Mouse (Mus musculus) lung, embryonic 14.5 days (tissue): ENCODE results near the gene BC005624. TPM values are rescaled to one million over a fixed set of nuclear protein-coding genes. Genes with fewer than 3 reads are reported as not detected.
A peak's percentile ranks its signal among the peaks of the same experiment; 100 is the strongest.

Experiments
- ATAC-seq: fragments of 200-750 bp; cut with Nextera tagmentation; 2 replicates; pipeline ENCODE4 v1.8.0; 2017; ENCODE audit warnings: mild to moderate bottlenecking, moderate TSS enrichment, moderate library complexity; ENCODE audit not compliant: insufficient read depth
- DNase-seq: peaks from one replicate; pipeline ENCODE4 v3.0.0-alpha.2; 2015
- H3K27ac ChIP-seq: fragments of 300-500 bp; sonication (generic); 2 replicates; pipeline ENCODE4 v1.5.1; 2014; ENCODE audit warnings: low read depth, mild to moderate bottlenecking, moderate library complexity
- H3K27me3 ChIP-seq: fragments of 300-500 bp; sonication (generic); 2 replicates; pipeline ENCODE4 v1.6.1; 2014; ENCODE audit warnings: low read length, control low read depth; ENCODE audit not compliant: insufficient read depth
- H3K36me3 ChIP-seq: fragments of 300-500 bp; sonication (generic); 2 replicates; pipeline ENCODE4 v1.6.1; 2014; ENCODE audit warnings: control low read depth; ENCODE audit not compliant: insufficient read depth
- H3K4me1 ChIP-seq: fragments of 300-500 bp; sonication (generic); 2 replicates; pipeline ENCODE4 v1.6.1; 2014; ENCODE audit warnings: antibody characterized with exemption, control low read depth; ENCODE audit not compliant: insufficient read depth
- H3K4me2 ChIP-seq: fragments of 300-500 bp; sonication (generic); 2 replicates; pipeline ENCODE4 v1.6.1; 2014; ENCODE audit warnings: mild to moderate bottlenecking
- H3K4me3 ChIP-seq: fragments of 300-500 bp; sonication (generic); 2 replicates; pipeline ENCODE4 v1.5.1; 2014; ENCODE audit warnings: low read depth, low read length
- H3K9ac ChIP-seq: fragments of 300-500 bp; sonication (generic); 2 replicates; pipeline ENCODE4 v1.6.1; 2014
- H3K9me3 ChIP-seq: fragments of 300-500 bp; sonication (generic); 2 replicates; pipeline ENCODE4 v1.6.1; 2016; ENCODE audit warnings: low read depth, low read length, control low read depth
- CTCF ChIP-seq: IDR thresholded peaks from 2 replicates; pipeline ENCODE4 v1.5.1; 2016; ENCODE audit warnings: antibody characterized with exemption, low read depth
- WGBS: fragments of 180-500 bp; shearing (Covaris S2); extraction: QIAGEN DNeasy Blood & Tissue Kit; methylation state at CpG from one replicate; pipeline ENCODE4 v1.1.7; 2014; 5-methylcytosine and 5-hydroxymethylcytosine counted together
- polyA plus RNA-seq: library from polyadenylated mRNA; unstranded; fragments of >200 nt; fragmentation: Nextera tagmentation; extraction: Ambion mirVana; gene quantifications from 2 replicates; pipeline ENCODE4 v1.2.1, GENCODE M21; 2014

The BC005624 gene
- 50.0 and 51.3 TPM in 2 replicates for polyA plus RNA-seq

DNA sequence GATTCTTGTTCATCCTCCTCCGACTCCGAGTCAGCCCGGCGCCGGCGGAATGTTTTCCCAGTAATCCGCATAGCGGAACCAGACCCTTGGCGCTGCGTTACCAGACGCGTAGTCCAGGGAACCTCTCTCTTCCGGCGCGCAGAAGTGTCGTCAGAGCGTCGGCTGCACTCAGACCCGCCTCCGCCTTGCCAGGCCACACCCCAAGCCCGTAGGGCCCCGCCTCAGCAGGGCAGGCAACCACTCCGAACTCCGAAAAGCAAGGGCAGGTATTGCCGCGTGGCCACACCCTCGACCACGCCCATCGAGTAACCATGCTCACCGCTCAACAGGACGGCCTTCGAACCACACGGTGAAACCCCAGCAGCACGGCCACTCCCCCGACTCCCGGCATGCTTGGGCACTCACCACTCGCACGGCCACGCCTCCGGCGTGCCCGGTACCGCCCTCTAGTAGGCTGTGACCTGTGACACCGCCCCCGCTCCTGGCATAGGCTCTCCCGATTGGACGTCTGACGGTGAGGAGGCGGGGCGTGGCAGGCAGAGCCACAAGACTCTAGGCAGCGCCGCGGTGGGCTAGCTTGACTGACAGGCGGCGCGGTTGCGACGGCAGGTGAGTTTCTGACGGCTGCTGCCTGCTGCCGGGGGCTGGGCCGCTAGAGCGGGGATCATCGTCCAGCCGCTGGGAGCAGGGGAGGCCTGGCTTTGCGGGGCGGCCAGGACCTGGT is at the start of gene BC005624, which contains the start of gene Usp20:
Gene BC005624 (minus strand): TSS at position 412 of the 724 bp plus-strand sequence.
Gene Usp20 (plus strand): TSS at position 490 of the 724 bp plus-strand sequence.
- H3K4me3 ChIP-seq = peak within 1 kb of the TSS; percentile 65
- H3K9ac ChIP-seq = peak within 1 kb of the TSS; percentile 61
- under 1% methylated on average over 66 of the region's 66 CpGs for WGBS
- H3K4me2 ChIP-seq = peak within 1 kb of the TSS; percentile 86
- 0 out of 2 replicates have a peak, but pooled peaks have one; percentile 31 for TF ChIP-seq CTCF
- peaks cover 21% of the 10 kb centered on the region for H3K36me3 ChIP-seq
- ATAC-seq = peak; percentile 98
- H3K4me1 ChIP-seq = peaks cover 7% of the 10 kb centered on the region
- H3K27ac ChIP-seq = no peak within 1 kb of the TSS
- no peaks in the 10 kb centered on the region for H3K27me3 ChIP-seq
- no peaks in the 10 kb centered on the region for H3K9me3 ChIP-seq
- peak; percentile 100 for DNase-seq

DNA sequence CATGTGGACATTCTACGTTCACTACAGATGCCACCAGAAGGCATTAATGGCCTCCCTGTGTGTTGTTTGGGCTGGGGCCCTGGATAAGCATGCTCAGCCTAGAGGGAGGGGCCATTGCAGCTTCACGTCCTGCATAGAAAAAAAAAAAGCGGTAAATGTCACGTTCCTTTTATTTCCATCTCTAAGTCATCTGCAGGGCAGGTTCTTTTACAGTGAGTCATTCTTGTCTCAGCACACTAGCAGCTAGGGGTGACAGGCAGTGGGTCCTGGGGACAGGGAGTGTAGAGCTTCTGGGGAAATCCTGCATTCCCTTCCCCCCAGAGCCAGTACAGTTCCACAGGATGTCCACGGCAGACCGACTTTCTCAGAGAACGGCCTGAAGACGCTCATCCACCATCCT is 44.6 kb upstream of the BC005624 start:
- TF ChIP-seq CTCF = no peak
- Histone ChIP-seq H3K9ac (no peak overlapping the region), H3K4me3 (no peak overlapping the region), H3K36me3 (peaks cover 29% of the 10 kb centered on the region), H3K4me2 (no peak overlapping the region), H3K9me3 (no peaks in the 10 kb centered on the region), H3K27me3 (no peaks in the 10 kb centered on the region), H3K4me1 (no peaks in the 10 kb centered on the region), H3K27ac (no peak overlapping the region)
- 59% methylated on average over 8 of the region's 8 CpGs for WGBS
- ATAC-seq (no peak), DNase-seq (no peak)

DNA sequence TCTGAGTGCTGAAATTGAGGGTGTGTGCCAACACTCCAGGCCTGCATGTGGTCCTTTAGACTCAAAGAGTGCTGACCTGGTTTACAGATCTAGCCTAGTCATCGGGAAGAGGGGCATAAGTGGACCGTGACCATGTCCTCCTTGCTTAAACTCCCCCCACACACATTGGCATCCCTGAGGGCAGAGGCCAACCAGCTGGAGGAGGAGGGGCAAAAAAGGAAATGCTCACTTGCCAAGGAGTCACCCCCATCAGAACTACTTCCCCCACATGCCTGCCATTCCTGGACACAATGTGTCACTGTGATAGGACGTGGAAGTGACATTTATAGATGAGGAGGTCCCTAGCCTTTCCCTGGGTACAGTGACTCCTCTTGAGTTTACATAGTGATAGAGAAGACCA is 43.5 kb upstream of the BC005624 start:
- TF ChIP-seq CTCF = no peak
- Histone ChIP-seq H3K9ac (no peak overlapping the region), H3K36me3 (peaks cover 18% of the 10 kb centered on the region), H3K4me2 (no peak overlapping the region), H3K4me3 (no peak overlapping the region), H3K27me3 (no peaks in the 10 kb centered on the region), H3K9me3 (no peaks in the 10 kb centered on the region), H3K4me1 (no peaks in the 10 kb centered on the region), H3K27ac (no peak overlapping the region)
- ATAC-seq = no peak; the same call in 1 of the 2 replicates
- DNase-seq = no peak
- 68% methylated on average over 3 of the region's 3 CpGs for WGBS

DNA sequence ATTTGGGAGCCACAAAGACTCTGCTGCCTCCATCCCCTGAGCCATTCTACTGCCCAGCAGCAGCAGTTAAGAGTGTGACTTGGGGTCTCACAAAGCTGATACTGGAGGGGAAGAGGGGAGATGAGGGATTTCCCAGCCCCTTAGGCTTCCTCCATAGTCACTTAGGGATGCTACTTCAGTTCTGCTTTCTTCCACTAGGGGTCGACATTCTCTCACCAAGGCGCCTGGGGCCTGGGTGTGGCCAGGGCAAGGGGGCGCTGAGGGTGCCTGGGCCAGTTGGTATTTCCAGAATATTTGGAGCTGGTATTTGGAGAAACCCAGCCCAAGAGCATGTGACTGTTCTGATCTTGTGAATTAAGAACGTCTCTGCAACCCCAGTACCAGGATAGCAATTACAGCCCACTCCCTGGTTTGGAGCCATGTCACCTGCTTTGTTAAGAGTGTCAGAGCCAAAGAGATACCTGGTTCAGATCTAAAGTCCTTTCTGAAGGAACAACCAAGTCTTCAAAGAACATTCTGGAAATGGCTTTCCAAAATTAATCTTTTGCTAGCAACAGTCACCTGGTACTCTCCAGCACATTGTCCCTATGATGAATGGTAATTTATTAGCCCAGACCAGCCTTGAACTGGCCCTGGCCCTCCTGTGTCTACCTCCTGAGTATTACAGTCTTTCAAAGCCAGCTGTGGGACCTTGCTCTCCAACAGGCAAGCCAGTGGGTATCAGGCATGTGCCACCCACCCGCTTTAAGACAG is 42.8 kb upstream of the BC005624 start:
- H3K27me3 ChIP-seq = no peaks in the 10 kb centered on the region
- no peak overlapping the region for H3K4me2 ChIP-seq
- H3K9ac ChIP-seq = no peak overlapping the region
- H3K36me3 ChIP-seq = peaks cover 12% of the 10 kb centered on the region; the same call in 1 of the 2 replicates
- peak; percentile 97 for TF ChIP-seq CTCF
- no peak overlapping the region for H3K4me3 ChIP-seq
- DNase-seq (peak; percentile 87), ATAC-seq (peak; percentile 28; the same call in 1 of the 2 replicates)
- WGBS = 25% methylated on average over 5 of the region's 5 CpGs
- H3K9me3 ChIP-seq = no peaks in the 10 kb centered on the region
- H3K27ac ChIP-seq = no peak overlapping the region
- H3K4me1 ChIP-seq = no peaks in the 10 kb centered on the region

DNA sequence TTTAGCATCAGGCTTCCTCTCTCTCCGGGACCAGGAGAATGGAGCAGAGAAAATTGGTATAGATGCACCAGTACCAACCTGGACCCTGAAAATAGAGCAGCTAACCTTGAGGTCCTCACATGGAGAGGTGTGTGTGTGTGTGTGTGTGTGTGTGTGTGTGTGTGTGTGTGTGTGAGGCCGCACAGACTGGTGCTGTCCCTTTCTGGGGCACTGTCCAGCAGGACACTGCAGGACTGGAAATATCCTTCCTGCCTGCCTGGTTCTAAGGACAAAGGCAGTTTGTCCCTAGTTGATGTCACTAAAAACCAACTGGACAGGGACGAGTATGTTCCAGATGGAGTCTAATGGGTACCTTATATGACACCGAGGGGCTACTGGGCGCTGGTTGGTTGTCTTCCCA is 41.9 kb upstream of the BC005624 start:
- TF ChIP-seq CTCF = no peak
- Histone ChIP-seq H3K27ac (no peak overlapping the region), H3K4me3 (no peak overlapping the region), H3K9me3 (no peaks in the 10 kb centered on the region), H3K4me2 (no peak overlapping the region), H3K4me1 (no peaks in the 10 kb centered on the region), H3K36me3 (peaks cover 12% of the 10 kb centered on the region; the same call in 1 of the 2 replicates), H3K9ac (no peak overlapping the region), H3K27me3 (no peaks in the 10 kb centered on the region)
- DNase-seq = no peak
- no peak for ATAC-seq
- WGBS = 75% methylated on average over 5 of the region's 5 CpGs

DNA sequence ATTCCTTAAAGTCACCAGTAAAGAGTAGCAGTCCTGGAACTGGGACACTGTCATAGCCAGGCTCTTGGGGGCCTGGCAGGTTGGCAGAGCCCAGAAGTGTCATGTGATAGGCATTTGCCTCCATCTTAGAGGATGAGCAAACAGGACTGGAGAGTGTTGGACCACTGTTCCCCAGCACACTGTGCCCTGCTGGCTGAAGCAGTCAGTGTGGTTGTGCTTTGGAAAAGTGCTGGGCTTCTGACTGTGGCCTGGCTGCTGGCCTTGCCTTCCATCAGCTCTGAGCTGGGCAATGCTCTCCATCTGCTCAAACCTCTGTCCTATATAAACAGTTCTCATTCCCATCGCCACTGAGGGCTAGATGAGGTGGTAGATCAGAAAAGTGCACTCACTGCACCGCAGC is 38.2 kb upstream of the BC005624 start:
- Histone ChIP-seq H3K27me3 (no peaks in the 10 kb centered on the region), H3K9me3 (no peaks in the 10 kb centered on the region), H3K4me1 (no peaks in the 10 kb centered on the region), H3K9ac (no peak overlapping the region), H3K36me3 (peaks cover 14% of the 10 kb centered on the region; the same call in 1 of the 2 replicates), H3K4me3 (no peak overlapping the region), H3K4me2 (no peak overlapping the region), H3K27ac (no peak overlapping the region)
- ATAC-seq (no peak), DNase-seq (no peak)
- no peak for TF ChIP-seq CTCF
- 81% methylated on average over 2 of the region's 2 CpGs for WGBS

DNA sequence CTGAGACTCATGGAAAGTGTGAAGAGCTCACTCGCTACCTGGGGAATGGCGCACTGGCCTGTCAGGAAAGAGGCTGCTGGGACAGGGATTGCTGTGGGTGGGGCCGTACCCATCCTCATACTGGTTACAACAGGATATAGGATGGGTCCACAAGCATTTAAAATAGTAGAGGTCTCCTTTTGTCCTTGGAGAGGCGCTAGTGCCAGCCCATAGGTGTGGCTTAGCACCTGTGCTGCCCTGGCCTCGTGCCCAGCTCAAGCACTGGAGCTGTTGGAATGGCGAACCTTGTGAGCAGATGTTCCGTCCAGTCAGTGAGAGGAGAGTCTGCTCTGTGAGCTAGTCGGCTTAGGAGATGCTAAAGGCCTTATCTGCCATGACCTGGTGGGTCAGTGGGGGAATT is 37.0 kb upstream of the BC005624 start:
- no peaks in the 10 kb centered on the region for H3K27me3 ChIP-seq
- no peaks in the 10 kb centered on the region for H3K4me1 ChIP-seq
- no peak overlapping the region for H3K4me2 ChIP-seq
- no peaks in the 10 kb centered on the region for H3K9me3 ChIP-seq
- H3K36me3 ChIP-seq = peaks cover 14% of the 10 kb centered on the region; the same call in 1 of the 2 replicates
- H3K9ac ChIP-seq = no peak overlapping the region
- WGBS = 79% methylated on average over 8 of the region's 8 CpGs
- no peak overlapping the region for H3K4me3 ChIP-seq
- DNase-seq (no peak), ATAC-seq (no peak)
- no peak overlapping the region for H3K27ac ChIP-seq
- TF ChIP-seq CTCF = no peak
